Mouse (Mus musculus) neural tube, embryonic 15.5 days (tissue): ENCODE measurements around the gene Tbce. TPM values are rescaled to one million over a fixed set of nuclear protein-coding genes. Genes with fewer than 3 reads are reported as not detected.

Experiments used
- ATAC-seq: fragments of 200-750 bp; cut with Nextera tagmentation; 2 replicates; pipeline ENCODE4 v1.8.0; 2017; ENCODE audit warnings: mild to moderate bottlenecking, moderate TSS enrichment, moderate library complexity; ENCODE audit not compliant: low FRiP score
- H3K27ac ChIP-seq: fragments of 300-500 bp; sonication (generic); replicated peaks from 2 replicates; pipeline ENCODE4 v1.5.1; 2015; ENCODE audit warnings: mild to moderate bottlenecking, inconsistent platforms
- H3K27me3 ChIP-seq: fragments of 300-500 bp; sonication (generic); replicated peaks from 2 replicates; pipeline ENCODE4 v1.6.1; 2015; ENCODE audit warnings: inconsistent platforms
- H3K36me3 ChIP-seq: fragments of 300-500 bp; sonication (generic); 2 replicates; pipeline ENCODE4 v1.6.1; 2015; ENCODE audit warnings: inconsistent platforms
- H3K4me1 ChIP-seq: fragments of 300-500 bp; sonication (generic); 2 replicates; pipeline ENCODE4 v1.6.1; 2015; ENCODE audit warnings: inconsistent platforms
- H3K4me2 ChIP-seq: fragments of 300-500 bp; sonication (generic); 2 replicates; pipeline ENCODE4 v1.6.1; 2015; ENCODE audit warnings: inconsistent platforms, mild to moderate bottlenecking, moderate library complexity
- H3K4me3 ChIP-seq: fragments of 300-500 bp; sonication (generic); replicated peaks from 2 replicates; pipeline ENCODE4 v1.5.1; 2015; ENCODE audit warnings: mild to moderate bottlenecking, inconsistent platforms
- H3K9ac ChIP-seq: fragments of 300-500 bp; sonication (generic); replicated peaks from 2 replicates; pipeline ENCODE4 v1.6.1; 2015; ENCODE audit warnings: mild to moderate bottlenecking, inconsistent platforms
- H3K9me3 ChIP-seq: fragments of 300-500 bp; sonication (generic); replicated peaks from 2 replicates; pipeline ENCODE4 v1.6.1; 2016; ENCODE audit warnings: inconsistent platforms
- WGBS: fragments of 180-500 bp; shearing (Covaris S2); methylation state at CpG from one replicate; pipeline ENCODE4 v1.1.7; 2015; ENCODE audit warnings: mixed read lengths; 5-methylcytosine and 5-hydroxymethylcytosine counted together
- polyA plus RNA-seq: library from polyadenylated mRNA; unstranded; fragments of >200 nt; fragmentation: Nextera tagmentation; extraction: Ambion mirVana; gene quantifications from 2 replicates; pipeline ENCODE4 v1.2.1, GENCODE M21; 2015

Tbce gene
- polyA plus RNA-seq, result 94.8 and 112 TPM in 2 replicates

GRCm38 (mm10) chr13:14039292-14039965, at the start of gene Tbce:
Tbce (minus strand) TSS chr13:14039638.
- no peaks in the 10 kb centered on the region for H3K36me3 ChIP-seq
- ATAC-seq, result peak; percentile 98
- no peaks in the 10 kb centered on the region for H3K27me3 ChIP-seq
- peak within 1 kb of the TSS; percentile 98 for H3K27ac ChIP-seq
- peak within 1 kb of the TSS; percentile 68 for H3K4me3 ChIP-seq
- under 1% methylated on average over 35 of the region's 35 CpGs for WGBS
- H3K4me2 ChIP-seq, result peak within 1 kb of the TSS; percentile 80
- no peaks in the 10 kb centered on the region for H3K9me3 ChIP-seq
- peak within 1 kb of the TSS; percentile 86 for H3K9ac ChIP-seq
- H3K4me1 ChIP-seq, result peaks cover 22% of the 10 kb centered on the region

GRCm38 (mm10) chr13:14088669-14089068, 49.2 kb upstream of the Tbce start:
- H3K9me3 ChIP-seq, result no peaks in the 10 kb centered on the region
- no peaks in the 10 kb centered on the region for H3K27me3 ChIP-seq
- WGBS, result 96% methylated on average over 1 of the region's 1 CpGs
- no peak overlapping the region for H3K4me2 ChIP-seq
- H3K27ac ChIP-seq, result no peak overlapping the region
- no peaks in the 10 kb centered on the region for H3K36me3 ChIP-seq
- H3K4me3 ChIP-seq, result no peak overlapping the region
- H3K4me1 ChIP-seq, result no peaks in the 10 kb centered on the region
- no peak for ATAC-seq
- H3K9ac ChIP-seq, result no peak overlapping the region

- no peak overlapping the region for H3K27ac ChIP-seq
- H3K4me3 ChIP-seq, result no peak overlapping the region
- H3K36me3 ChIP-seq, result no peaks in the 10 kb centered on the region
- H3K4me1 ChIP-seq, result no peaks in the 10 kb centered on the region
- no peaks in the 10 kb centered on the region for H3K27me3 ChIP-seq
- 92% methylated on average over 1 of the region's 1 CpGs for WGBS
- H3K9ac ChIP-seq, result no peak overlapping the region
- H3K4me2 ChIP-seq, result no peak overlapping the region
- no peak for ATAC-seq
- H3K9me3 ChIP-seq, result no peaks in the 10 kb centered on the region
Measured at GRCm38 (mm10) chr13:14075326-14075725, 35.9 kb upstream of the Tbce start.

GRCm38 (mm10) chr13:14074371-14074770, 34.9 kb upstream of the Tbce start:
- Histone ChIP-seq H3K4me1 (no peaks in the 10 kb centered on the region), H3K36me3 (no peaks in the 10 kb centered on the region), H3K4me2 (no peak overlapping the region)

GRCm38 (mm10) chr13:14069291-14069690, 29.9 kb upstream of the Tbce start:
- ATAC-seq, result no peak
- Histone ChIP-seq H3K4me2 (no peak overlapping the region), H3K36me3 (no peaks in the 10 kb centered on the region), H3K27ac (no peak overlapping the region), H3K9me3 (no peaks in the 10 kb centered on the region), H3K4me1 (peaks cover 27% of the 10 kb centered on the region), H3K27me3 (no peaks in the 10 kb centered on the region), H3K4me3 (no peak overlapping the region), H3K9ac (no peak overlapping the region)
- 81% methylated on average over 1 of the region's 1 CpGs for WGBS

More at GRCm38 (mm10) chr13:14074371-14074770, 34.9 kb upstream of the Tbce start:
- WGBS, result 95% methylated on average over 1 of the region's 1 CpGs
- H3K9ac ChIP-seq, result no peak overlapping the region
- no peak overlapping the region for H3K4me3 ChIP-seq
- no peaks in the 10 kb centered on the region for H3K9me3 ChIP-seq
- H3K27me3 ChIP-seq, result no peaks in the 10 kb centered on the region
- ATAC-seq, result no peak
- H3K27ac ChIP-seq, result no peak overlapping the region

- H3K27ac ChIP-seq, result no peak overlapping the region
- no peak overlapping the region for H3K9ac ChIP-seq
- H3K4me1 ChIP-seq, result peaks cover 27% of the 10 kb centered on the region
- H3K4me2 ChIP-seq, result no peak overlapping the region
- H3K4me3 ChIP-seq, result no peak overlapping the region
- no peak for ATAC-seq
- no peaks in the 10 kb centered on the region for H3K9me3 ChIP-seq
- no peaks in the 10 kb centered on the region for H3K36me3 ChIP-seq
- no peaks in the 10 kb centered on the region for H3K27me3 ChIP-seq
Measured at GRCm38 (mm10) chr13:14068035-14068434, 28.6 kb upstream of the Tbce start.

GRCm38 (mm10) chr13:14065701-14066100, 26.3 kb upstream of the Tbce start:
- H3K4me3 ChIP-seq, result no peak overlapping the region
- H3K27me3 ChIP-seq, result no peaks in the 10 kb centered on the region
- WGBS, result 71% methylated on average over 1 of the region's 1 CpGs
- no peak overlapping the region for H3K4me2 ChIP-seq
- H3K9ac ChIP-seq, result no peak overlapping the region
- H3K27ac ChIP-seq, result no peak overlapping the region
- no peaks in the 10 kb centered on the region for H3K36me3 ChIP-seq
- H3K9me3 ChIP-seq, result no peaks in the 10 kb centered on the region
- peaks cover 44% of the 10 kb centered on the region for H3K4me1 ChIP-seq
- ATAC-seq, result no peak

GRCm38 (mm10) chr13:14065028-14065380, 25.6 kb upstream of the Tbce start:
- no peaks in the 10 kb centered on the region for H3K36me3 ChIP-seq
- H3K9me3 ChIP-seq, result no peaks in the 10 kb centered on the region
- H3K4me1 ChIP-seq, result peaks cover 51% of the 10 kb centered on the region
- peak overlapping the region; percentile 93 for H3K9ac ChIP-seq
- ATAC-seq, result no peak
- peak overlapping the region; percentile 76 for H3K4me3 ChIP-seq
- WGBS, result 17% methylated on average over 9 of the region's 9 CpGs
- peak overlapping the region; percentile 96; the same call in 1 of the 2 replicates for H3K27ac ChIP-seq
- H3K27me3 ChIP-seq, result no peaks in the 10 kb centered on the region
- peak overlapping the region; percentile 72 for H3K4me2 ChIP-seq

GRCm38 (mm10) chr13:14064341-14065027, 25.0 kb upstream of the Tbce start:
- WGBS, result under 1% methylated on average over 65 of the region's 65 CpGs
- H3K27ac ChIP-seq, result peak overlapping the region; percentile 96
- H3K4me3 ChIP-seq, result peak overlapping the region; percentile 76
- no peaks in the 10 kb centered on the region for H3K9me3 ChIP-seq
- no peaks in the 10 kb centered on the region for H3K27me3 ChIP-seq
- H3K36me3 ChIP-seq, result no peaks in the 10 kb centered on the region
- H3K4me2 ChIP-seq, result peak overlapping the region; percentile 72
- H3K9ac ChIP-seq, result peak overlapping the region; percentile 93
- peaks cover 52% of the 10 kb centered on the region for H3K4me1 ChIP-seq
- ATAC-seq, result peak; percentile 9; the same call in 1 of the 2 replicates

GRCm38 (mm10) chr13:14063942-14064271, 24.5 kb upstream of the Tbce start:
- Histone ChIP-seq H3K27me3 (no peaks in the 10 kb centered on the region), H3K36me3 (0 out of 2 replicates have a peak, but pooled peaks cover 2% of the 10 kb centered on the region), H3K9me3 (no peaks in the 10 kb centered on the region), H3K27ac (peak overlapping the region; percentile 96), H3K9ac (peak overlapping the region; percentile 93), H3K4me2 (peak overlapping the region; percentile 72), H3K4me3 (peak overlapping the region; percentile 76), H3K4me1 (peaks cover 52% of the 10 kb centered on the region)
- WGBS, result 0% methylated on average over 31 of the region's 31 CpGs
- ATAC-seq, result peak; percentile 39

- H3K4me2 ChIP-seq, result peak within 1 kb of the TSS; percentile 78
- peak within 1 kb of the TSS; percentile 76 for H3K4me3 ChIP-seq
- H3K9ac ChIP-seq, result peak within 1 kb of the TSS; percentile 93
- ATAC-seq, result peak; percentile 96
- H3K36me3 ChIP-seq, result 0 out of 2 replicates have a peak, but pooled peaks cover 3% of the 10 kb centered on the region
- WGBS, result under 1% methylated on average over 59 of the region's 64 CpGs
- H3K27ac ChIP-seq, result peak within 1 kb of the TSS; percentile 96
- no peaks in the 10 kb centered on the region for H3K9me3 ChIP-seq
- peaks cover 48% of the 10 kb centered on the region for H3K4me1 ChIP-seq
- H3K27me3 ChIP-seq, result no peaks in the 10 kb centered on the region
Measured at GRCm38 (mm10) chr13:14063013-14063941, 23.8 kb upstream of the Tbce start, which contains the start of the genes Arid4b and Ggps1. Arid4b (plus strand) TSS chr13:14063232. Ggps1 (minus strand) TSS chr13:14063488.
